In genomic region chr6:108655861-108656260, GRCm38 (mm10) we compare ENCODE assay signal across 15 mouse cellular contexts. TPM values are rescaled to one million over a fixed set of nuclear protein-coding genes. Genes with fewer than 3 reads are reported as not detected.
A peak's percentile ranks its signal among the peaks of the same experiment; 100 is the strongest.
DNase-seq lines count a peak whose midpoint lies in the region; ATAC-seq and TF ChIP-seq lines count a peak whose summit lies in the region.
"Had no signal": no experiment of that assay in that cellular context is flagged by ENCODE, and none has a peak within 500 bp of the region (broad histone marks: within the 10 kb centered on the region; RNA-seq: fewer than 3 reads in every experiment).

No protein-coding gene starts in this region.

- no peaks in the 10 kb centered on the region for H3K9me3 ChIP-seq in hindbrain, postnatal 0 days (ENCODE audit: low read length)
- H3K9me3 ChIP-seq in hindbrain, embryonic 13.5 days: no peaks in the 10 kb centered on the region
- H3K9me3 ChIP-seq in MEL (replicated peaks; ENCODE audit: insufficient read depth, low read length): no peaks in the 10 kb centered on the region
- H3K9me3 ChIP-seq: heart, embryonic 12.5 days; limb, embryonic 13.5 days had no signal

- no peak overlapping the region for H3K9ac ChIP-seq in hindbrain, postnatal 0 days (replicated peaks; ENCODE audit: low read length)
- no peak overlapping the region for H3K9ac ChIP-seq in hindbrain, embryonic 13.5 days
- no peak overlapping the region for H3K9ac ChIP-seq in MEL (ENCODE audit: control insufficient read depth, low read depth, low read length, poor library complexity, severe bottlenecking)
- H3K9ac ChIP-seq: heart, embryonic 12.5 days; hindbrain, embryonic 14.5 days; limb, embryonic 13.5 days had no signal

- H3K79me2 ChIP-seq in MEL (ENCODE audit: control insufficient read depth, insufficient read depth, low read length, poor library complexity): peaks cover 6% of the 10 kb centered on the region

- WGBS in hindbrain, postnatal 0 days: 55% methylated on average over 2 of the region's 2 CpGs
- WGBS in hindbrain, embryonic 13.5 days: 48% methylated on average over 2 of the region's 2 CpGs

- H3K27ac ChIP-seq in hindbrain, postnatal 0 days: no peak overlapping the region
- no peak overlapping the region for H3K27ac ChIP-seq in hindbrain, embryonic 13.5 days
- no peak overlapping the region for H3K27ac ChIP-seq in MEL (ENCODE audit: control insufficient read depth, low read depth, low read length)
- H3K27ac ChIP-seq: hindbrain, embryonic 14.5 days; limb, embryonic 13.5 days; macrophage had no signal

- no peak overlapping the region for H3K4me2 ChIP-seq in hindbrain, postnatal 0 days (ENCODE audit: low read depth, low read length)
- no peak overlapping the region for H3K4me2 ChIP-seq in hindbrain, embryonic 13.5 days
- H3K4me2 ChIP-seq: heart, embryonic 12.5 days; hindbrain, embryonic 14.5 days; limb, embryonic 13.5 days had no signal

- DNase-seq in hindbrain, postnatal 0 days (ENCODE audit: low spot score): peak; percentile 3
- DNase-seq in lung, postnatal 36 days: peak; percentile 52
- DNase-seq in lung, postnatal 10 days: no peak
- DNase-seq in MEL (ENCODE audit: low read depth, low spot score): no peak
- peak; percentile 52 for DNase-seq in splenic B cell, adult 2 months (ENCODE audit: low read depth, low spot score)
- no peak for DNase-seq in frontal cortex, postnatal 10 days (ENCODE audit: low spot score in 2 of 2)
- DNase-seq: cerebellum, adult 8-10 months; layer of hippocampus, adult 9-11 months had no signal

- no peaks in the 10 kb centered on the region for H3K36me3 ChIP-seq in hindbrain, postnatal 0 days (ENCODE audit: insufficient read depth, low read length)
- H3K36me3 ChIP-seq in hindbrain, embryonic 13.5 days: no peaks in the 10 kb centered on the region
- H3K36me3 ChIP-seq in MEL (ENCODE audit: control insufficient read depth in 1 of 2, insufficient read depth in 2 of 2, low read length in 2 of 2): no peaks in the 10 kb centered on the region
- H3K36me3 ChIP-seq in splenic B cell, adult 2 months (ENCODE audit: control insufficient read depth, insufficient read depth, low read length, poor library complexity, severe bottlenecking): no peaks in the 10 kb centered on the region
- H3K36me3 ChIP-seq: heart, embryonic 12.5 days; limb, embryonic 13.5 days had no signal

- no peak for ATAC-seq in hindbrain, postnatal 0 days
- no peak for ATAC-seq in hindbrain, embryonic 13.5 days (ENCODE audit: low FRiP score)
- no peak for ATAC-seq in activated CD4-positive, CD25-positive, alpha-beta regulatory T cell, adult 4 months

- 0 out of 2 replicates have a peak, but pooled peaks cover 6% of the 10 kb centered on the region for H3K4me1 ChIP-seq in hindbrain, postnatal 0 days (ENCODE audit: insufficient read depth, low read length)
- H3K4me1 ChIP-seq in hindbrain, embryonic 13.5 days (replicated peaks): peaks cover 11% of the 10 kb centered on the region
- 0 out of 4 replicates have a peak, but pooled peaks cover 0 to 3% of the 10 kb centered on the region in 2 experiments for H3K4me1 ChIP-seq in MEL (ENCODE audit: control insufficient read depth in 1 of 2, insufficient read depth in 2 of 2, low read length in 2 of 2)

- H3K27me3 ChIP-seq in hindbrain, postnatal 0 days (ENCODE audit: insufficient read depth, low read length): no peaks in the 10 kb centered on the region
- peaks cover 12% of the 10 kb centered on the region for H3K27me3 ChIP-seq in hindbrain, embryonic 13.5 days
- H3K27me3 ChIP-seq in MEL (ENCODE audit: control insufficient read depth in 1 of 2, insufficient read depth in 2 of 2, low read length in 2 of 2): no peaks in the 10 kb centered on the region
- no peaks in the 10 kb centered on the region for H3K27me3 ChIP-seq in splenic B cell, adult 2 months (ENCODE audit: control insufficient read depth, insufficient read depth, low read length, poor library complexity, severe bottlenecking)
- H3K27me3 ChIP-seq: heart, embryonic 12.5 days had no signal

- no peak overlapping the region for H3K4me3 ChIP-seq in hindbrain, postnatal 0 days (ENCODE audit: low read length)
- no peak overlapping the region for H3K4me3 ChIP-seq in hindbrain, embryonic 13.5 days
- no peak overlapping the region for H3K4me3 ChIP-seq in MEL (ENCODE audit: control insufficient read depth in 1 of 2, insufficient read depth in 1 of 2, low read depth in 2 of 2, low read length in 2 of 2)
- H3K4me3 ChIP-seq: erythroblast, embryonic 14.5 days; heart, embryonic 12.5 days; limb, embryonic 13.5 days had no signal

- TF ChIP-seq POLR2A in MEL (IDR thresholded peaks at IDR 0.05; ENCODE audit: control insufficient read depth in 1 of 2, insufficient read depth in 1 of 2, low read depth in 1 of 2, low read length in 2 of 2, poor library complexity in 1 of 2): no peak

- TF ChIP-seq CTCF in hindbrain, postnatal 0 days (IDR thresholded peaks at IDR 0.05; ENCODE audit: low read depth): no peak; the same call in 1 of the 2 replicates
- TF ChIP-seq CTCF in MEL (IDR thresholded peaks at IDR 0.05 in 2 of 3, conservative IDR thresholded peaks at IDR 0.05 in 1 of 3; ENCODE audit: control insufficient read depth in 1 of 3, insufficient read depth in 1 of 3, low read depth in 2 of 3, low read length in 3 of 3, poor library complexity in 1 of 3, severe bottlenecking in 1 of 3): peak in 2 of 3 experiments; percentile 6 to 34; a peak in 2 of 6 replicates

- TF ChIP-seq RAD21 in MEL (IDR thresholded peaks at IDR 0.05; ENCODE audit: low read depth, low read length): peak; percentile 33

- no peak for TF ChIP-seq EP300 in MEL (IDR thresholded peaks at IDR 0.05; ENCODE audit: low read depth in 1 of 2, low read length in 2 of 2)

TF ChIP-seq in MEL, 35 proteins besides CTCF, POLR2A, EP300 and RAD21:
- TF ChIP-seq POLR2AphosphoS5 (IDR thresholded peaks at IDR 0.05; ENCODE audit: borderline replicate concordance, low read depth, low read length): no peak
- TF ChIP-seq ELF1 (IDR thresholded peaks at IDR 0.05; ENCODE audit: low read depth, low read length): no peak
- TF ChIP-seq SMC3 (IDR thresholded peaks at IDR 0.05; ENCODE audit: low read depth, low read length): peak; percentile 46
- no peak for TF ChIP-seq POLR2AphosphoS2 (IDR thresholded peaks at IDR 0.05; ENCODE audit: low read length)
- TF ChIP-seq TCF12 (IDR thresholded peaks at IDR 0.05; ENCODE audit: low read depth, low read length): no peak
- no peak for TF ChIP-seq MEF2A (IDR thresholded peaks at IDR 0.05; ENCODE audit: extremely low read depth, insufficient replicate concordance, low read depth, low read length, poor library complexity, severe bottlenecking)
- TF ChIP-seq ZKSCAN1 (IDR thresholded peaks at IDR 0.05; ENCODE audit: low read depth, low read length): no peak

RNA-seq across cellular contexts. Expression of gene Bhlhe40, which starts 4.6 kb away (rescaled TPM):
- 3.8 and 7.7 TPM in 2 replicates for total RNA-seq in hindbrain, postnatal 0 days (2014; rRNA removed)
- polyA plus RNA-seq in hindbrain, postnatal 0 days (2015; fragmentation: Nextera tagmentation; extraction: Ambion mirVana): 6.0 and 6.4 TPM in 2 replicates
- polyA plus RNA-seq in hindbrain, embryonic 13.5 days (2015; fragmentation: Nextera tagmentation; extraction: Ambion mirVana): 3.0 and 3.4 TPM in 2 replicates
- total RNA-seq in MEL (2012; rRNA removed): 15.8 and 15.9 TPM in 2 replicates
- polyA plus RNA-seq in MEL (2012; ENCODE audit: insufficient read depth in 1 of 2, insufficient read length in 2 of 2, low read depth in 1 of 2, low replicate concordance in 2 of 2, missing spikeins in 1 of 2): 10 to 100 TPM in 1 of 2 experiments, not detected in 1; 21.6 TPM
- 100 to 1,000 TPM in 1 of 2 experiments, 10 to 100 TPM in 1; 73.9 to 107 TPM for polyA plus RNA-seq in activated CD4-positive, CD25-positive, alpha-beta regulatory T cell, adult 4 months (2017; shearing (Covaris generic))

Comparison
In these comparisons a context has a peak if more than half of its experiments do, and no peak if none do; other contexts are left out.
1. DNase-seq: peak in hindbrain, postnatal 0 days (single experiment), lung, postnatal 36 days (single experiment) and splenic B cell, adult 2 months (single experiment); none in lung, postnatal 10 days (single experiment), MEL (single experiment) and frontal cortex, postnatal 10 days (0 of 2).